12 mouse cellular contexts compared by ENCODE assay signal in genomic region chr5:123696244-123696643, GRCm38 (mm10).
"Had no signal": no experiment of that assay in that cellular context is flagged by ENCODE, and none has a peak within 500 bp of the region (broad histone marks: within the 10 kb centered on the region; RNA-seq: fewer than 3 reads in every experiment).

No protein-coding gene starts in this region.

- H3K4me2 ChIP-seq: liver, embryonic 11.5 days; liver, embryonic 15.5 days; neural tube, embryonic 12.5 days had no signal

- H3K9me3 ChIP-seq: limb, embryonic 10.5 days; liver, embryonic 15.5 days; neural tube, embryonic 12.5 days had no signal

- H3K9ac ChIP-seq: liver, embryonic 15.5 days; neural tube, embryonic 12.5 days had no signal

- H3K4me3 ChIP-seq: left cerebral cortex, adult 2 months; limb, embryonic 10.5 days; liver, embryonic 15.5 days; neural tube, embryonic 12.5 days had no signal

- H3K27ac ChIP-seq: left cerebral cortex, adult 2 months; limb, embryonic 10.5 days; liver, embryonic 15.5 days; neural tube, embryonic 12.5 days had no signal

- DNase-seq: kidney, postnatal 10 days; kidney, postnatal 4 days; lung, adult 2 months; midbrain, embryonic 14.5 days; retina, postnatal 1 day; right cerebral cortex, postnatal 4 days; spleen, adult 18-20 months had no signal

- H3K4me1 ChIP-seq: limb, embryonic 10.5 days; liver, embryonic 15.5 days; neural tube, embryonic 12.5 days had no signal

- H3K27me3 ChIP-seq: liver, embryonic 15.5 days; neural tube, embryonic 12.5 days had no signal
